Mouse (Mus musculus): ENCODE data around the gene Cldn13. TPM values are rescaled to one million over a fixed set of nuclear protein-coding genes. Genes with fewer than 3 reads are reported as not detected.
"Not testable (repeated sequence)": the region's sequence is repeated elsewhere in the genome, so short reads cannot be mapped to it uniquely, and the experiment has no call there.

Cldn13 gene
- polyA plus RNA-seq, 1 experiment = not detected

GRCm38 (mm10) chr5:134936051-134936450 is 20.7 kb upstream of the Cldn13 start:
- no peak overlapping the region for H3K27ac ChIP-seq (ENCODE audit: insufficient read depth, low read length)
- H3K4me3 ChIP-seq (ENCODE audit: insufficient read depth, low read length) = no peak overlapping the region
- H3K4me1 ChIP-seq (ENCODE audit: control insufficient read depth, insufficient read depth, low read length) = no peaks in the 10 kb centered on the region
- no peak for TF ChIP-seq POLR2A (IDR thresholded peaks at IDR 0.05; ENCODE audit: low read depth, low read length)
- TF ChIP-seq CTCF (IDR thresholded peaks at IDR 0.05; ENCODE audit: borderline replicate concordance, insufficient read depth, low read length) = no peak

- H3K4me1 ChIP-seq (ENCODE audit: control insufficient read depth, insufficient read depth, low read length) = no peaks in the 10 kb centered on the region
- TF ChIP-seq CTCF (IDR thresholded peaks at IDR 0.05; ENCODE audit: borderline replicate concordance, insufficient read depth, low read length) = no peak
- no peak for TF ChIP-seq POLR2A (IDR thresholded peaks at IDR 0.05; ENCODE audit: low read depth, low read length)
- H3K27ac ChIP-seq (ENCODE audit: insufficient read depth, low read length) = no peak overlapping the region
- no peak overlapping the region for H3K4me3 ChIP-seq (ENCODE audit: insufficient read depth, low read length)
These were observed 19.3 kb upstream of the Cldn13 start for GRCm38 (mm10) chr5:134934666-134935065.

GRCm38 (mm10) chr5:134933686-134934085 is 18.4 kb upstream of the Cldn13 start:
- H3K4me1 ChIP-seq (ENCODE audit: control insufficient read depth, insufficient read depth, low read length); H3K27ac ChIP-seq (ENCODE audit: insufficient read depth, low read length); H3K4me3 ChIP-seq (ENCODE audit: insufficient read depth, low read length): not testable (repeated sequence)

GRCm38 (mm10) chr5:134933281-134933680 is 18.0 kb upstream of the Cldn13 start:
- Histone ChIP-seq H3K27ac (ENCODE audit: insufficient read depth, low read length) (no peak overlapping the region), H3K4me3 (ENCODE audit: insufficient read depth, low read length) (no peak overlapping the region), H3K4me1 (ENCODE audit: control insufficient read depth, insufficient read depth, low read length) (no peaks in the 10 kb centered on the region)
- no peak for TF ChIP-seq CTCF (IDR thresholded peaks at IDR 0.05; ENCODE audit: borderline replicate concordance, insufficient read depth, low read length)
- no peak for TF ChIP-seq POLR2A (IDR thresholded peaks at IDR 0.05; ENCODE audit: low read depth, low read length)

GRCm38 (mm10) chr5:134932903-134933276 is 17.6 kb upstream of the Cldn13 start:
- Histone ChIP-seq H3K4me3 (ENCODE audit: insufficient read depth, low read length) (peak overlapping the region; percentile 67), H3K4me1 (ENCODE audit: control insufficient read depth, insufficient read depth, low read length) (no peaks in the 10 kb centered on the region), H3K27ac (ENCODE audit: insufficient read depth, low read length) (peak overlapping the region; percentile 37; the same call in 1 of the 2 replicates)
- TF ChIP-seq CTCF (IDR thresholded peaks at IDR 0.05; ENCODE audit: borderline replicate concordance, insufficient read depth, low read length) (no peak), POLR2A (IDR thresholded peaks at IDR 0.05; ENCODE audit: low read depth, low read length) (no peak)

GRCm38 (mm10) chr5:134932179-134932902 is 17.0 kb upstream of the Cldn13 start, which contains the start of gene Mettl27:
Mettl27 (plus strand) TSS chr5:134932368.
- peak within 1 kb of the TSS; percentile 37; the same call in 1 of the 2 replicates for H3K27ac ChIP-seq (ENCODE audit: insufficient read depth, low read length)
- H3K4me1 ChIP-seq (ENCODE audit: control insufficient read depth, insufficient read depth, low read length) = no peaks in the 10 kb centered on the region
- TF ChIP-seq POLR2A (IDR thresholded peaks at IDR 0.05; ENCODE audit: low read depth, low read length) (peak; percentile 68), CTCF (IDR thresholded peaks at IDR 0.05; ENCODE audit: borderline replicate concordance, insufficient read depth, low read length) (no peak)
- H3K4me3 ChIP-seq (ENCODE audit: insufficient read depth, low read length) = peak within 1 kb of the TSS; percentile 67

GRCm38 (mm10) chr5:134929988-134930387 is 14.7 kb upstream of the Cldn13 start:
- Histone ChIP-seq H3K27ac (ENCODE audit: insufficient read depth, low read length) (no peak overlapping the region), H3K4me1 (ENCODE audit: control insufficient read depth, insufficient read depth, low read length) (no peaks in the 10 kb centered on the region), H3K4me3 (ENCODE audit: insufficient read depth, low read length) (no peak overlapping the region)
- TF ChIP-seq POLR2A (IDR thresholded peaks at IDR 0.05; ENCODE audit: low read depth, low read length) = no peak
- TF ChIP-seq CTCF (IDR thresholded peaks at IDR 0.05; ENCODE audit: borderline replicate concordance, insufficient read depth, low read length) = no peak

- Histone ChIP-seq H3K4me3 (ENCODE audit: insufficient read depth, low read length) (no peak overlapping the region), H3K27ac (ENCODE audit: insufficient read depth, low read length) (no peak overlapping the region), H3K4me1 (ENCODE audit: control insufficient read depth, insufficient read depth, low read length) (no peaks in the 10 kb centered on the region)
- no peak for TF ChIP-seq CTCF (IDR thresholded peaks at IDR 0.05; ENCODE audit: borderline replicate concordance, insufficient read depth, low read length)
- no peak for TF ChIP-seq POLR2A (IDR thresholded peaks at IDR 0.05; ENCODE audit: low read depth, low read length)
These were observed 11.4 kb upstream of the Cldn13 start for GRCm38 (mm10) chr5:134926726-134927125.

GRCm38 (mm10) chr5:134923141-134923540 is 7.8 kb upstream of the Cldn13 start:
- TF ChIP-seq CTCF (IDR thresholded peaks at IDR 0.05; ENCODE audit: borderline replicate concordance, insufficient read depth, low read length) = no peak
- TF ChIP-seq POLR2A (IDR thresholded peaks at IDR 0.05; ENCODE audit: low read depth, low read length) = no peak
- no peak overlapping the region for H3K4me3 ChIP-seq (ENCODE audit: insufficient read depth, low read length)
- no peaks in the 10 kb centered on the region for H3K4me1 ChIP-seq (ENCODE audit: control insufficient read depth, insufficient read depth, low read length)
- no peak overlapping the region for H3K27ac ChIP-seq (ENCODE audit: insufficient read depth, low read length)

GRCm38 (mm10) chr5:134921106-134921505 is 5.8 kb upstream of the Cldn13 start:
- no peak overlapping the region for H3K27ac ChIP-seq (ENCODE audit: insufficient read depth, low read length)
- TF ChIP-seq CTCF (IDR thresholded peaks at IDR 0.05; ENCODE audit: borderline replicate concordance, insufficient read depth, low read length) (no peak), POLR2A (IDR thresholded peaks at IDR 0.05; ENCODE audit: low read depth, low read length) (no peak)
- H3K4me3 ChIP-seq (ENCODE audit: insufficient read depth, low read length) = no peak overlapping the region
- no peaks in the 10 kb centered on the region for H3K4me1 ChIP-seq (ENCODE audit: control insufficient read depth, insufficient read depth, low read length)
